Mouse (Mus musculus) spleen, adult 2 months (tissue): ENCODE data around the gene S100pbp.

Experiments used
- CTCF ChIP-seq: fragments of 200-500 bp; IDR thresholded peaks from 2 replicates; pipeline ENCODE4 v1.5.1; 2011; ENCODE audit warnings: mild to moderate bottlenecking, inconsistent platforms; ENCODE audit not compliant: insufficient read depth, insufficient read length, insufficient replicate concordance; ENCODE audit errors: extremely low read depth
- POLR2A ChIP-seq: fragments of 200-500 bp; IDR thresholded peaks from 2 replicates; pipeline ENCODE4 v1.6.1; 2011; ENCODE audit warnings: low read depth, low read length, inconsistent platforms

DNA sequence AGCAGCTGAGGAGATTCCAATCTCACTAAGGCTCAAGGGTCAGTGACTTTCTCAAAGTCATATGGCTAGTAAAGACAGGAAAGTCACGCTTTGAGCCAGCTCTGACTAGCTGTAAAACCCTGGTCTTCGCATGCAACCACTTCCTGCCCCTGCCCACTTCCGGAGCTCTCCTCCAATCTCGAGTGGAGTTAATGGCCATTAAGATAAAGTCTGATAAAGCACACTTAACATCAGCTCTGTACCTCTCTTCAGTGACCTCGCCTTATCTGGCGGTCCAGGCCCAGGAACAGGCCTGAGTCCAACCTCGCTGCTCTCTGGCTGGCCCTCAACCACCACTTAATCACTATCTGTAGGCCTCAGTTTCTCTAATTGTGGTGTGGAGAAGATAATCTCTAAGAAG lies 45.0 kb upstream of the S100pbp start:
- no peak for TF ChIP-seq CTCF
- TF ChIP-seq POLR2A, result no peak
